Mouse (Mus musculus) myocyte (in vitro differentiated cells): ENCODE results near the gene Surf4. TPM values are rescaled to one million over a fixed set of nuclear protein-coding genes. Genes with fewer than 3 reads are reported as not detected.

Source experiments
- H3K27me3 ChIP-seq: one replicate; pipeline ENCODE4 v1.6.1; 2011; ENCODE audit not compliant: control insufficient read depth, insufficient read depth, insufficient read length
- H3K36me3 ChIP-seq: one replicate; pipeline ENCODE4 v1.6.1; 2011; ENCODE audit not compliant: control insufficient read depth, insufficient read depth
- H3K4me2 ChIP-seq: one replicate; pipeline ENCODE4 v1.6.1; 2011; ENCODE audit warnings: low read depth, control low read depth
- H3K4me3 ChIP-seq: one replicate; pipeline ENCODE4 v1.5.1; 2011; ENCODE audit warnings: mild to moderate bottlenecking, control low read depth, moderate library complexity
- H3K79me2 ChIP-seq: one replicate; pipeline ENCODE4 v1.6.1; 2011; ENCODE audit not compliant: control insufficient read depth, insufficient read depth
- H3ac ChIP-seq: one replicate; pipeline ENCODE4 v1.6.1; 2011; ENCODE audit not compliant: control insufficient read depth, insufficient read length
- CEBPB ChIP-seq: IDR thresholded peaks from 2 replicates; pipeline ENCODE4 v1.6.1; 2011; ENCODE audit warnings: mild to moderate bottlenecking, moderate library complexity; ENCODE audit not compliant: poor library complexity, insufficient read depth, severe bottlenecking
- E2F4 ChIP-seq: IDR thresholded peaks from one replicate; pipeline ENCODE4 v1.6.1; 2011; ENCODE audit warnings: mild to moderate bottlenecking, control low read depth, moderate library complexity; ENCODE audit not compliant: insufficient read depth
- MAX ChIP-seq: IDR thresholded peaks from one replicate; pipeline ENCODE4 v1.6.1; 2011; ENCODE audit warnings: low read depth, mild to moderate bottlenecking, control low read depth
- MYOD1 ChIP-seq, 3 experiments: IDR thresholded peaks; one replicate each; pipeline ENCODE4 v1.6.1; 2011; ENCODE audit warnings: control low read depth in 2 of 3, low read depth in 2 of 3, mild to moderate bottlenecking in 2 of 3, moderate library complexity in 1 of 3; ENCODE audit not compliant: insufficient read length in 2 of 3, control insufficient read depth in 1 of 3
- MYOG ChIP-seq, 3 experiments: IDR thresholded peaks; one replicate each; pipeline ENCODE4 v1.6.1; 2011; ENCODE audit warnings: control low read depth in 2 of 3, low read depth in 2 of 3, mild to moderate bottlenecking in 2 of 3; ENCODE audit not compliant: insufficient read length in 2 of 3, control insufficient read depth in 1 of 3, insufficient read depth in 1 of 3
- POLR2A ChIP-seq: IDR thresholded peaks from one replicate; pipeline ENCODE4 v1.6.1; 2011; ENCODE audit warnings: low read depth, mild to moderate bottlenecking, control low read depth, moderate library complexity; ENCODE audit not compliant: insufficient read length
- POLR2AphosphoS2 ChIP-seq: IDR thresholded peaks from one replicate; pipeline ENCODE4 v1.6.1; 2011; ENCODE audit warnings: low read depth, control low read depth; ENCODE audit not compliant: insufficient read length
- REST ChIP-seq: IDR thresholded peaks from one replicate; pipeline ENCODE4 v1.6.1; 2011; ENCODE audit warnings: mild to moderate bottlenecking, control low read depth, moderate library complexity; ENCODE audit not compliant: insufficient read depth, insufficient read length
- SRF ChIP-seq: IDR thresholded peaks from one replicate; pipeline ENCODE4 v1.6.1; 2011; ENCODE audit warnings: low read depth; ENCODE audit not compliant: control insufficient read depth, insufficient read length
- TCF12 ChIP-seq: IDR thresholded peaks from one replicate; pipeline ENCODE4 v1.6.1; 2011; ENCODE audit warnings: mild to moderate bottlenecking, control low read depth; ENCODE audit not compliant: poor library complexity, insufficient read depth, severe bottlenecking
- TCF3 ChIP-seq: IDR thresholded peaks from one replicate; pipeline ENCODE4 v1.6.1; 2011; ENCODE audit warnings: low read depth, control low read depth; ENCODE audit not compliant: insufficient read length
- USF1 ChIP-seq: IDR thresholded peaks from one replicate; pipeline ENCODE4 v1.6.1; 2011; ENCODE audit warnings: low read depth, mild to moderate bottlenecking, control low read depth, moderate library complexity
- polyA plus RNA-seq: library from polyadenylated mRNA; unstranded; fragments of >200 nt; fragmentation: generic; extraction: Trizol; gene quantifications from one replicate; pipeline ENCODE4 v1.2.1, GENCODE M21; 2012; ENCODE audit warnings: missing spikeins

Surf4 gene
- 173 TPM for polyA plus RNA-seq

DNA sequence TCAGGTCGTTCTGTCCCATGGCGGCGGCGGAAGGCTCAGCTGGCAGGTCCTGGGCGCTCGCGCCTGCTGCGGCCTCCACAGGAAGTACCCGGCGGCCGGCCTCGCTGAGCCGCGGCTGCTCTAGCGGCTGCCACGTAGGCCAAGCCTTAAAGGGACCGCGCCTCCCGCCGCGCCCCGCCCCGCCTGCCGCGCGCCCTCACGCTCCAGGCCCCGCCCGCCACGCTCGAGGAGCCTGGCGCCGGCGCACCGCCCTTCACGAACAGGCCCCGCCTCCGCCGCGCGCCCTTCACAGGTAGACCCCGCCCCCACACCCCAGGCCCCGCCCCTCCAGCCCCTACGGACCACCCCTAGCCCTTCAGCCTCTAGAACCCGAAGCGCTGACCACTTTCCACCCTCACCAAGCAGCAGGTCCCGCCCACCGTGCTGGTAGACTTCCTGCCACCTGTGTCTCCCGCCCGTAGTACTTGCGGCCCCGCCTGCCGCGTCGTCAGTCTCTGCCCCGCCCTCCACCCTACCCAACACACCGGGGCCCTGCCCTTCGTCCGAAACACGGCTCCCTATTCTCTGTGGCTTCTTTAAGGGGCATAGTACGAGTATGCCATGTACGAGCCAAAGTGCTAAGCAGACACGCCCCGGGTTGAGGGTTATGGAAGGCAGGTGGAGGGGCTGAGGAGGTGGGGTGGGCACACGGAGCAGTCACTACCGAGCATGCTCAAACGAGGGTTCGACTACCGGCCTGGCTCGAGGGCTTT lies at the start of gene Surf4, which contains the start of gene Stkld1:
Surf4 (minus strand) TSS at position 625 of the 752 bp plus-strand sequence.
Stkld1 (plus strand) TSS at position 744 of the 752 bp plus-strand sequence.
- Histone ChIP-seq H3K4me3 (peak within 1 kb of the TSS; percentile 77), H3K27me3 (no peaks in the 10 kb centered on the region), H3ac (peak within 1 kb of the TSS; percentile 95), H3K4me2 (peak within 1 kb of the TSS; percentile 84), H3K79me2 (peaks cover 40% of the 10 kb centered on the region), H3K36me3 (peaks cover 7% of the 10 kb centered on the region)
- TF ChIP-seq USF1 (no peak), TCF3 (no peak), REST (no peak), MAX (no peak), E2F4 (no peak), MYOG (IDR thresholded peaks at IDR 0.05; ENCODE audit: control insufficient read depth in 1 of 3, insufficient read depth in 1 of 3, insufficient read length in 2 of 3, low read depth in 2 of 3) (peak in 1 of 3 experiments; percentile 57), POLR2AphosphoS2 (peak; percentile 90), SRF (peak; percentile 65), TCF12 (no peak), CEBPB (no peak), MYOD1 (IDR thresholded peaks at IDR 0.05; ENCODE audit: control insufficient read depth in 1 of 3, insufficient read length in 2 of 3, low read depth in 2 of 3) (peak in 2 of 3 experiments; percentile 6 to 62), POLR2A (peak; percentile 96)

- H3K4me2 ChIP-seq = no peak overlapping the region
- no peaks in the 10 kb centered on the region for H3K79me2 ChIP-seq
- no peak overlapping the region for H3K4me3 ChIP-seq
- no peaks in the 10 kb centered on the region for H3K36me3 ChIP-seq
- TF ChIP-seq MAX (no peak), POLR2A (no peak), USF1 (no peak)
- peaks cover 75% of the 10 kb centered on the region for H3K27me3 ChIP-seq
- H3ac ChIP-seq = no peak overlapping the region
Measured at GRCm38 (mm10) chr2:26980361-26980760, 46.6 kb upstream of the Surf4 start.

DNA sequence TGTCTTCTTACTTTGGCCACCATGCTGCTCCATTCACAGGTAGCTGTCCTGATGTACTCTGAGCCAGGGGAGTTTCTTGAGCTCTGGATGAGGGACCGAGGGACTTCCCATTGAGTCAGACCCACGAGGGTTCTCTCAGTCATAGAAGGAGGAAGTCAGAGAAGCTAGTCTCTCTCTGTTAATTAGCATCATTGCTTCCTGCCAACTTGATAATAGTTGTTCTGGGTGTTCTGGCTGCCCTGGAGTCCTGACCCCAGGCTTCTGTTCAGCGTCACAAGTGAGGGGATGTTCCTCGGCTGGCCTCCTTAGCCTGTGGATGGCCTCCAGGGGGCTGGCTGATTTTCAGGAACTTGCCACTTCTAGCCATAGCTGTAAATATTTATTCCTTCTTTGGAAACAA lies 40.2 kb upstream of the Surf4 start:
- TF ChIP-seq REST (no peak), SRF (no peak), MAX (no peak), POLR2A (no peak), POLR2AphosphoS2 (no peak), E2F4 (no peak), USF1 (no peak), MYOD1 (IDR thresholded peaks at IDR 0.05; ENCODE audit: control insufficient read depth in 1 of 3, insufficient read length in 2 of 3, low read depth in 2 of 3) (no peak), TCF12 (no peak), TCF3 (no peak), CEBPB (no peak), MYOG (IDR thresholded peaks at IDR 0.05; ENCODE audit: control insufficient read depth in 1 of 3, insufficient read depth in 1 of 3, insufficient read length in 2 of 3, low read depth in 2 of 3) (no peak)
- no peaks in the 10 kb centered on the region for H3K79me2 ChIP-seq
- H3K4me3 ChIP-seq = no peak overlapping the region
- H3ac ChIP-seq = no peak overlapping the region
- H3K4me2 ChIP-seq = no peak overlapping the region
- peaks cover 66% of the 10 kb centered on the region for H3K27me3 ChIP-seq
- H3K36me3 ChIP-seq = no peaks in the 10 kb centered on the region

DNA sequence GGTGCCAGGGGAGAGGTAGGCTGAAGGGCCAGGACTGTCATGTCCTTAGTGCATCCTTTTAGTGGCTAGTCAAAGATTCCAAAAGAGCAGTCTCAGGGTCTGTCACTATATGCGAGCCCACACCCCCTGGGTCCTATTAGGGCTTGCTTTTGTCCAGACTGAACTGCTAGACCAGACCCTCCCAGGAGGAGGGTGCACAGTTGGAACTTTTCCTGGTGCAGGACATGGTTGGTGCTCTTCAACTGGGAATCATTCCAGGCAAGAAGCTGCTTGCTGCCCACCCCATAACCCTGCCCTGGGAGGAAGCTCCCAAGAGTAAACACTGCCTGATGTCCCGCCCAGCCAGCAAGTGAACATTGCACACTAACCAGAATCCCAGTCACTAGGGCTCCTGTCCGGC lies 39.4 kb upstream of the Surf4 start, which contains the start of gene Adamts13:
Adamts13 (plus strand) TSS at position 301 of the 400 bp plus-strand sequence.
- no peak within 1 kb of the TSS for H3ac ChIP-seq
- TF ChIP-seq POLR2A (no peak), MAX (no peak), POLR2AphosphoS2 (no peak), MYOG (IDR thresholded peaks at IDR 0.05; ENCODE audit: control insufficient read depth in 1 of 3, insufficient read depth in 1 of 3, insufficient read length in 2 of 3, low read depth in 2 of 3) (no peak)
- H3K4me3 ChIP-seq = no peak within 1 kb of the TSS
- peaks cover 59% of the 10 kb centered on the region for H3K27me3 ChIP-seq
- H3K79me2 ChIP-seq = no peaks in the 10 kb centered on the region
- no peaks in the 10 kb centered on the region for H3K36me3 ChIP-seq
- no peak within 1 kb of the TSS for H3K4me2 ChIP-seq

GRCm38 (mm10) chr2:26967262-26967661 lies 33.5 kb upstream of the Surf4 start:
- Histone ChIP-seq H3K36me3 (no peaks in the 10 kb centered on the region), H3K79me2 (peaks cover 16% of the 10 kb centered on the region), H3K4me2 (no peak overlapping the region), H3ac (no peak overlapping the region), H3K27me3 (peaks cover 13% of the 10 kb centered on the region), H3K4me3 (no peak overlapping the region)
- no peak for TF ChIP-seq MAX
- TF ChIP-seq E2F4 = no peak
- TF ChIP-seq POLR2AphosphoS2 = no peak
- TF ChIP-seq MYOD1 (IDR thresholded peaks at IDR 0.05; ENCODE audit: control insufficient read depth in 1 of 3, insufficient read length in 2 of 3, low read depth in 2 of 3) = no peak
- TF ChIP-seq USF1 = no peak
- TF ChIP-seq CEBPB = no peak
- TF ChIP-seq SRF = no peak
- no peak for TF ChIP-seq POLR2A
- TF ChIP-seq TCF12 = no peak
- TF ChIP-seq REST = no peak
- no peak for TF ChIP-seq TCF3
